Mouse (Mus musculus) intestine, postnatal 0 days (tissue): ENCODE results near the gene Cmya5. TPM values are rescaled to one million over a fixed set of nuclear protein-coding genes. Genes with fewer than 3 reads are reported as not detected.
A peak's percentile ranks its signal among the peaks of the same experiment; 100 is the strongest.
"Not testable (repeated sequence)": the region's sequence is repeated elsewhere in the genome, so short reads cannot be mapped to it uniquely, and the experiment has no call there.

ENCODE experiments used
- ATAC-seq: fragments of 200-750 bp; cut with Nextera tagmentation; 2 replicates; pipeline ENCODE4 v1.8.0; 2017; ENCODE audit warnings: mild to moderate bottlenecking, moderate TSS enrichment, moderate library complexity
- H3K27ac ChIP-seq: fragments of 300-500 bp; sonication (generic); 2 replicates; pipeline ENCODE4 v1.5.1; 2014; ENCODE audit warnings: mild to moderate bottlenecking, low read depth, low read length, moderate library complexity
- H3K27me3 ChIP-seq: fragments of 300-500 bp; sonication (generic); replicated peaks from 2 replicates; pipeline ENCODE4 v1.6.1; 2014; ENCODE audit warnings: low read length, mixed read lengths; ENCODE audit not compliant: control insufficient read depth, insufficient read depth
- H3K36me3 ChIP-seq: fragments of 300-500 bp; sonication (generic); 2 replicates; pipeline ENCODE4 v1.6.1; 2014; ENCODE audit warnings: mild to moderate bottlenecking, moderate library complexity; ENCODE audit not compliant: control insufficient read depth, insufficient read depth
- H3K4me1 ChIP-seq: fragments of 300-500 bp; sonication (generic); replicated peaks from 2 replicates; pipeline ENCODE4 v1.6.1; 2014; ENCODE audit warnings: antibody characterized with exemption, low read length, mixed read lengths; ENCODE audit not compliant: control insufficient read depth, insufficient read depth
- H3K4me2 ChIP-seq: fragments of 300-500 bp; sonication (generic); replicated peaks from 2 replicates; pipeline ENCODE4 v1.6.1; 2014; ENCODE audit warnings: low read depth, mild to moderate bottlenecking, moderate library complexity
- H3K4me3 ChIP-seq: fragments of 300-500 bp; sonication (generic); 2 replicates; pipeline ENCODE4 v1.5.1; 2014; ENCODE audit warnings: low read depth, low read length
- H3K9ac ChIP-seq: fragments of 300-500 bp; sonication (generic); 2 replicates; pipeline ENCODE4 v1.6.1; 2014; ENCODE audit warnings: mild to moderate bottlenecking, low read depth, low read length
- H3K9me3 ChIP-seq: fragments of 300-500 bp; sonication (generic); 2 replicates; pipeline ENCODE4 v1.6.1; 2016; ENCODE audit warnings: mixed run types; ENCODE audit not compliant: control insufficient read depth
- CTCF ChIP-seq: sonication (generic); IDR thresholded peaks from 2 replicates; pipeline ENCODE4 v1.5.1; 2016; ENCODE audit warnings: low read depth, mild to moderate bottlenecking, control low read depth, antibody characterized with exemption, moderate library complexity
- WGBS: fragments of 180-500 bp; shearing (Covaris S2); extraction: QIAGEN DNeasy Blood & Tissue Kit; methylation state at CpG from one replicate; pipeline ENCODE4 v1.1.7; 2014; 5-methylcytosine and 5-hydroxymethylcytosine counted together
- polyA plus RNA-seq: library from polyadenylated mRNA; unstranded; fragments of >200 nt; fragmentation: Nextera tagmentation; extraction: Ambion mirVana; gene quantifications from 2 replicates; pipeline ENCODE4 v1.2.1, GENCODE M21; 2015

The Cmya5 gene
- 0.04 and 0.08 TPM in 2 replicates for polyA plus RNA-seq

- no peaks in the 10 kb centered on the region for H3K4me1 ChIP-seq
- WGBS: 2% methylated on average over 45 of the region's 45 CpGs
- H3K4me2 ChIP-seq: peak within 1 kb of the TSS; percentile 79
- H3K9me3 ChIP-seq: no peaks in the 10 kb centered on the region
- peak within 1 kb of the TSS; percentile 30 for H3K27ac ChIP-seq
- ATAC-seq: peak; percentile 95
- H3K36me3 ChIP-seq: peaks cover 8% of the 10 kb centered on the region
- H3K27me3 ChIP-seq: no peaks in the 10 kb centered on the region
- H3K9ac ChIP-seq: peak within 1 kb of the TSS; percentile 45
- TF ChIP-seq CTCF: peak; percentile 59
- peak within 1 kb of the TSS; percentile 47 for H3K4me3 ChIP-seq
Observed at GRCm38 (mm10) chr13:93144336-93145167, at the start of gene Cmya5. Gene Cmya5 (minus strand): TSS chr13:93144724.

GRCm38 (mm10) chr13:93192646-93193026 is 48.1 kb upstream of the Cmya5 start:
- Histone ChIP-seq H3K36me3 (no peaks in the 10 kb centered on the region), H3K9ac (peak overlapping the region; percentile 92), H3K27me3 (no peaks in the 10 kb centered on the region), H3K9me3 (no peaks in the 10 kb centered on the region), H3K27ac (peak overlapping the region; percentile 98), H3K4me1 (no peaks in the 10 kb centered on the region; the same call in 1 of the 2 replicates), H3K4me3 (peak overlapping the region; percentile 78), H3K4me2 (peak overlapping the region; percentile 59)
- ATAC-seq: no peak
- no peak for TF ChIP-seq CTCF
- WGBS: 47% methylated on average over 5 of the region's 5 CpGs

- Histone ChIP-seq H3K4me1 (no peaks in the 10 kb centered on the region; the same call in 1 of the 2 replicates), H3K27me3 (no peaks in the 10 kb centered on the region), H3K36me3 (no peaks in the 10 kb centered on the region), H3K4me3 (peak within 1 kb of the TSS; percentile 78), H3K4me2 (peak within 1 kb of the TSS; percentile 59), H3K9me3 (no peaks in the 10 kb centered on the region), H3K27ac (peak within 1 kb of the TSS; percentile 98), H3K9ac (peak within 1 kb of the TSS; percentile 92)
- peak; percentile 9; the same call in 1 of the 2 replicates for TF ChIP-seq CTCF
- WGBS: under 1% methylated on average over 69 of the region's 72 CpGs
- ATAC-seq: peak; percentile 99
Observed at GRCm38 (mm10) chr13:93191831-93192645, 47.5 kb upstream of the Cmya5 start, which contains the start of gene Tent2. Gene Tent2 (minus strand): TSS chr13:93192385.

GRCm38 (mm10) chr13:93189416-93189815 is 44.9 kb upstream of the Cmya5 start:
- 0 out of 2 replicates have a peak overlapping the region, but pooled peaks have one; percentile 2 for H3K4me2 ChIP-seq
- H3K36me3 ChIP-seq: no peaks in the 10 kb centered on the region; the same call in 1 of the 2 replicates
- 54% methylated on average over 2 of the region's 2 CpGs for WGBS
- H3K27me3 ChIP-seq: no peaks in the 10 kb centered on the region
- no peak for ATAC-seq
- H3K27ac ChIP-seq: no peak overlapping the region
- no peak for TF ChIP-seq CTCF
- H3K4me3 ChIP-seq: no peak overlapping the region
- H3K9me3 ChIP-seq: no peaks in the 10 kb centered on the region
- H3K9ac ChIP-seq: no peak overlapping the region
- no peaks in the 10 kb centered on the region; the same call in 1 of the 2 replicates for H3K4me1 ChIP-seq

GRCm38 (mm10) chr13:93188738-93189137 is 44.2 kb upstream of the Cmya5 start:
- ATAC-seq: no peak
- WGBS: 65% methylated on average over 3 of the region's 3 CpGs
- no peak for TF ChIP-seq CTCF
- H3K4me2 ChIP-seq: no peak overlapping the region
- no peak overlapping the region for H3K9ac ChIP-seq
- no peak overlapping the region for H3K4me3 ChIP-seq
- no peaks in the 10 kb centered on the region for H3K9me3 ChIP-seq
- H3K27ac ChIP-seq: no peak overlapping the region
- H3K27me3 ChIP-seq: no peaks in the 10 kb centered on the region
- no peaks in the 10 kb centered on the region; the same call in 1 of the 2 replicates for H3K36me3 ChIP-seq
- H3K4me1 ChIP-seq: no peaks in the 10 kb centered on the region; the same call in 1 of the 2 replicates

GRCm38 (mm10) chr13:93187792-93188191 is 43.3 kb upstream of the Cmya5 start:
- H3K27me3 ChIP-seq, H3K9ac ChIP-seq, H3K9me3 ChIP-seq, H3K4me2 ChIP-seq, H3K4me3 ChIP-seq, ATAC-seq, H3K36me3 ChIP-seq, H3K27ac ChIP-seq, H3K4me1 ChIP-seq: not testable (repeated sequence)
- 88% methylated on average over 5 of the region's 5 CpGs for WGBS
